Mouse (Mus musculus) midbrain, embryonic 16.5 days (tissue): Measurements from ENCODE around the gene Sspo. TPM values are rescaled to one million over a fixed set of nuclear protein-coding genes. Genes with fewer than 3 reads are reported as not detected.
"Not testable (repeated sequence)": the region's sequence is repeated elsewhere in the genome, so short reads cannot be mapped to it uniquely, and the experiment has no call there.

Source experiments
- ATAC-seq: fragments of 200-750 bp; cut with Nextera tagmentation; 2 replicates; pipeline ENCODE4 v1.8.0; 2017; ENCODE audit warnings: moderate TSS enrichment
- H3K27ac ChIP-seq: fragments of 300-500 bp; sonication (generic); 2 replicates; pipeline ENCODE4 v1.5.1; 2014; ENCODE audit warnings: mild to moderate bottlenecking, low read length, mixed read lengths
- H3K27me3 ChIP-seq: fragments of 300-500 bp; sonication (generic); 2 replicates; pipeline ENCODE4 v1.6.1; 2014; ENCODE audit warnings: low read depth, low read length, mixed read lengths; ENCODE audit not compliant: control insufficient read depth, insufficient read depth
- H3K36me3 ChIP-seq: fragments of 300-500 bp; sonication (generic); 2 replicates; pipeline ENCODE4 v1.6.1; 2014; ENCODE audit warnings: mild to moderate bottlenecking, low read length, moderate library complexity, mixed read lengths; ENCODE audit not compliant: control insufficient read depth, insufficient read depth
- H3K4me1 ChIP-seq: fragments of 300-500 bp; sonication (generic); 2 replicates; pipeline ENCODE4 v1.6.1; 2014; ENCODE audit warnings: mild to moderate bottlenecking, low read length, mixed read lengths; ENCODE audit not compliant: control insufficient read depth, insufficient read depth
- H3K4me2 ChIP-seq: fragments of 300-500 bp; sonication (generic); 2 replicates; pipeline ENCODE4 v1.6.1; 2014; ENCODE audit warnings: mild to moderate bottlenecking, low read length, mixed read lengths
- H3K4me3 ChIP-seq: fragments of 300-500 bp; sonication (generic); 2 replicates; pipeline ENCODE4 v1.5.1; 2014; ENCODE audit warnings: low read depth, mild to moderate bottlenecking, low read length, moderate library complexity, mixed read lengths
- H3K9ac ChIP-seq: fragments of 300-500 bp; sonication (generic); 2 replicates; pipeline ENCODE4 v1.6.1; 2014; ENCODE audit warnings: low read depth, low read length, mixed read lengths
- H3K9me3 ChIP-seq: fragments of 300-500 bp; sonication (generic); replicated peaks from 2 replicates; pipeline ENCODE4 v1.6.1; 2014; ENCODE audit warnings: mild to moderate bottlenecking, low read length, mixed read lengths; ENCODE audit not compliant: control insufficient read depth, poor library complexity, severe bottlenecking
- WGBS: fragments of 180-500 bp; shearing (Covaris S2); extraction: QIAGEN DNeasy Blood & Tissue Kit; methylation state at CpG from one replicate; pipeline ENCODE4 v1.1.7; 2014; 5-methylcytosine and 5-hydroxymethylcytosine counted together
- polyA plus RNA-seq: library from polyadenylated mRNA; unstranded; fragments of >200 nt; fragmentation: Nextera tagmentation; extraction: Ambion mirVana; gene quantifications from 2 replicates; pipeline ENCODE4 v1.2.1, GENCODE M21; 2015

Gene Sspo
- polyA plus RNA-seq, 1 experiment from 2014 or later: 0.51 TPM

- ATAC-seq: no peak
- no peaks in the 10 kb centered on the region for H3K4me1 ChIP-seq
- H3K27ac ChIP-seq: no peak overlapping the region
- no peak overlapping the region for H3K4me3 ChIP-seq
- 5% methylated on average over 8 of the region's 8 CpGs for WGBS
- H3K36me3 ChIP-seq: no peaks in the 10 kb centered on the region
- H3K9me3 ChIP-seq: no peaks in the 10 kb centered on the region
- H3K9ac ChIP-seq: no peak overlapping the region
- no peaks in the 10 kb centered on the region for H3K27me3 ChIP-seq
- no peak overlapping the region for H3K4me2 ChIP-seq
These were observed 45.2 kb downstream of the Sspo start for GRCm38 (mm10) chr6:48493136-48493730.

GRCm38 (mm10) chr6:48497521-48497920 lies 49.5 kb downstream of the Sspo start:
- H3K4me3 ChIP-seq: no peak overlapping the region
- H3K27me3 ChIP-seq: no peaks in the 10 kb centered on the region
- WGBS: 91% methylated on average over 4 of the region's 4 CpGs
- no peak overlapping the region for H3K4me2 ChIP-seq
- H3K9me3 ChIP-seq: no peaks in the 10 kb centered on the region
- no peaks in the 10 kb centered on the region for H3K36me3 ChIP-seq
- H3K27ac ChIP-seq: no peak overlapping the region
- H3K4me1 ChIP-seq: no peaks in the 10 kb centered on the region
- ATAC-seq: no peak
- no peak overlapping the region for H3K9ac ChIP-seq

GRCm38 (mm10) chr6:48503847-48504240 lies 55.8 kb downstream of the Sspo start:
- H3K27ac ChIP-seq: no peak overlapping the region
- no peak overlapping the region for H3K4me2 ChIP-seq
- peaks cover 5% of the 10 kb centered on the region for H3K4me1 ChIP-seq
- no peaks in the 10 kb centered on the region for H3K27me3 ChIP-seq
- H3K36me3 ChIP-seq: no peaks in the 10 kb centered on the region
- ATAC-seq: peak; percentile 74
- H3K9ac ChIP-seq: no peak overlapping the region
- H3K4me3 ChIP-seq: no peak overlapping the region
- 5% methylated on average over 2 of the region's 2 CpGs for WGBS
- no peaks in the 10 kb centered on the region for H3K9me3 ChIP-seq

- under 1% methylated on average over 26 of the region's 26 CpGs for WGBS
- Histone ChIP-seq H3K36me3 (no peaks in the 10 kb centered on the region), H3K9ac (peak overlapping the region; percentile 66), H3K4me1 (peaks cover 5% of the 10 kb centered on the region), H3K4me3 (peak overlapping the region; percentile 61), H3K27ac (peak overlapping the region; percentile 70), H3K27me3 (no peaks in the 10 kb centered on the region), H3K4me2 (peak overlapping the region; percentile 75), H3K9me3 (no peaks in the 10 kb centered on the region)
- peak; percentile 98 for ATAC-seq
These were observed 56.3 kb downstream of the Sspo start for GRCm38 (mm10) chr6:48504241-48504854.

- H3K27me3 ChIP-seq: no peaks in the 10 kb centered on the region
- H3K9ac ChIP-seq: no peak overlapping the region
- peaks cover 8% of the 10 kb centered on the region; the same call in 1 of the 2 replicates for H3K36me3 ChIP-seq
- H3K4me1 ChIP-seq: peaks cover 5% of the 10 kb centered on the region
- no peak for ATAC-seq
- 80% methylated on average over 4 of the region's 4 CpGs for WGBS
- no peaks in the 10 kb centered on the region for H3K9me3 ChIP-seq
- H3K4me2 ChIP-seq: no peak overlapping the region
- H3K4me3 ChIP-seq: no peak overlapping the region
- H3K27ac ChIP-seq: no peak overlapping the region
These were observed 60.1 kb downstream of the Sspo start for GRCm38 (mm10) chr6:48508087-48508486.

- Histone ChIP-seq H3K4me3 (no peak overlapping the region), H3K9ac (no peak overlapping the region), H3K4me2 (no peak overlapping the region), H3K27me3 (no peaks in the 10 kb centered on the region), H3K9me3 (no peaks in the 10 kb centered on the region), H3K27ac (no peak overlapping the region), H3K4me1 (no peaks in the 10 kb centered on the region; the same call in 1 of the 2 replicates), H3K36me3 (peaks cover 21% of the 10 kb centered on the region)
- ATAC-seq: no peak
- WGBS: 86% methylated on average over 4 of the region's 4 CpGs
These were observed 62.4 kb downstream of the Sspo start for GRCm38 (mm10) chr6:48510426-48510825.

GRCm38 (mm10) chr6:48511861-48512260 lies 63.8 kb downstream of the Sspo start:
- WGBS: 92% methylated on average over 7 of the region's 7 CpGs
- Histone ChIP-seq H3K4me2 (no peak overlapping the region), H3K27ac (no peak overlapping the region), H3K4me3 (no peak overlapping the region), H3K9me3 (no peaks in the 10 kb centered on the region), H3K36me3 (peaks cover 31% of the 10 kb centered on the region), H3K9ac (no peak overlapping the region), H3K27me3 (no peaks in the 10 kb centered on the region), H3K4me1 (no peaks in the 10 kb centered on the region)
- no peak for ATAC-seq

GRCm38 (mm10) chr6:48524882-48525281 lies 76.9 kb downstream of the Sspo start:
- H3K4me2 ChIP-seq, H3K4me1 ChIP-seq, ATAC-seq, H3K9ac ChIP-seq, H3K9me3 ChIP-seq, H3K27me3 ChIP-seq, H3K27ac ChIP-seq, H3K4me3 ChIP-seq: not testable (repeated sequence)
- peaks cover 11% of the 10 kb centered on the region; the same call in 1 of the 2 replicates for H3K36me3 ChIP-seq
- WGBS: over 99% methylated on average over 13 of the region's 16 CpGs

- no peak overlapping the region for H3K4me3 ChIP-seq
- 72% methylated on average over 9 of the region's 9 CpGs for WGBS
- no peaks in the 10 kb centered on the region for H3K9me3 ChIP-seq
- no peak overlapping the region for H3K27ac ChIP-seq
- no peaks in the 10 kb centered on the region for H3K4me1 ChIP-seq
- ATAC-seq: no peak
- no peak overlapping the region for H3K9ac ChIP-seq
- H3K27me3 ChIP-seq: no peaks in the 10 kb centered on the region
- H3K4me2 ChIP-seq: no peak overlapping the region
- peaks cover 10% of the 10 kb centered on the region for H3K36me3 ChIP-seq
These were observed 79.9 kb downstream of the Sspo start for GRCm38 (mm10) chr6:48527901-48528300.
